Mouse (Mus musculus): Measurements from ENCODE around the gene Znrf3.

Znrf3 gene

GRCm38 (mm10) chr11:5390969-5391831 lies 53.4 kb downstream of the Znrf3 start:
- no peak for DNase-seq (ENCODE audit: low spot score)

GRCm38 (mm10) chr11:5382652-5383051 lies 62.0 kb downstream of the Znrf3 start:
- no peak for DNase-seq (ENCODE audit: low spot score)

GRCm38 (mm10) chr11:5381226-5381625 lies 63.4 kb downstream of the Znrf3 start:
- DNase-seq (ENCODE audit: low spot score): peak; percentile 42

GRCm38 (mm10) chr11:5380275-5380674 lies 64.4 kb downstream of the Znrf3 start:
- DNase-seq (ENCODE audit: low spot score): peak; percentile 46

- no peak for DNase-seq (ENCODE audit: low spot score)
These were observed 75.5 kb downstream of the Znrf3 start for GRCm38 (mm10) chr11:5369176-5369575.

GRCm38 (mm10) chr11:5368492-5368891 lies 76.2 kb downstream of the Znrf3 start:
- no peak for DNase-seq (ENCODE audit: low spot score)

- DNase-seq (ENCODE audit: low spot score): no peak
These were observed 89.3 kb downstream of the Znrf3 start for GRCm38 (mm10) chr11:5355266-5355764.

- DNase-seq (ENCODE audit: low spot score): no peak
These were observed 89.9 kb downstream of the Znrf3 start for GRCm38 (mm10) chr11:5354753-5355152.

GRCm38 (mm10) chr11:5353032-5353431 lies 91.6 kb downstream of the Znrf3 start:
- no peak for DNase-seq (ENCODE audit: low spot score)

- no peak for DNase-seq (ENCODE audit: low spot score)
These were observed 95.2 kb downstream of the Znrf3 start for GRCm38 (mm10) chr11:5349483-5349882.

GRCm38 (mm10) chr11:5346845-5347640 lies 97.6 kb downstream of the Znrf3 start:
- DNase-seq (ENCODE audit: low spot score): no peak

- DNase-seq (ENCODE audit: low spot score): no peak
These were observed 100.9 kb downstream of the Znrf3 start for GRCm38 (mm10) chr11:5343748-5344147.

GRCm38 (mm10) chr11:5339732-5340131 lies 104.9 kb downstream of the Znrf3 start:
- no peak for DNase-seq (ENCODE audit: low spot score)

- DNase-seq (ENCODE audit: low spot score): no peak
These were observed 107.8 kb downstream of the Znrf3 start for GRCm38 (mm10) chr11:5336852-5337251.

GRCm38 (mm10) chr11:5336269-5336668 lies 108.4 kb downstream of the Znrf3 start:
- DNase-seq (ENCODE audit: low spot score): no peak

GRCm38 (mm10) chr11:5330851-5331250 lies 113.8 kb downstream of the Znrf3 start:
- no peak for DNase-seq (ENCODE audit: low spot score)

GRCm38 (mm10) chr11:5327693-5328092 lies 117.0 kb downstream of the Znrf3 start:
- DNase-seq (ENCODE audit: low spot score): no peak

- no peak for DNase-seq (ENCODE audit: low spot score)
These were observed 118.4 kb downstream of the Znrf3 start for GRCm38 (mm10) chr11:5326252-5326651.

- no peak for DNase-seq (ENCODE audit: low spot score)
These were observed 119.4 kb downstream of the Znrf3 start for GRCm38 (mm10) chr11:5325217-5325616.

- DNase-seq (ENCODE audit: low spot score): no peak
These were observed 120.4 kb downstream of the Znrf3 start for GRCm38 (mm10) chr11:5324296-5324695.

GRCm38 (mm10) chr11:5321687-5322086 lies 123.0 kb downstream of the Znrf3 start:
- no peak for DNase-seq (ENCODE audit: low spot score)

GRCm38 (mm10) chr11:5318976-5319375 lies 125.7 kb downstream of the Znrf3 start:
- no peak for DNase-seq (ENCODE audit: low spot score)
